Mouse (Mus musculus) urinary bladder, postnatal 4 days (tissue): ENCODE measurements at regions not wholly inside any gene's neighbourhood (a gene's known extent, or its start where the extent isn't known, plus 50 kb on each side); places are given as distances from the start of the nearest gene placed in this dataset.

Experiments used
- DNase-seq, 2 experiments: peaks; one replicate each; pipeline ENCODE4 v3.0.0; 2021 to 2022; ENCODE audit warnings: low spot score in 2 of 2

DNA sequence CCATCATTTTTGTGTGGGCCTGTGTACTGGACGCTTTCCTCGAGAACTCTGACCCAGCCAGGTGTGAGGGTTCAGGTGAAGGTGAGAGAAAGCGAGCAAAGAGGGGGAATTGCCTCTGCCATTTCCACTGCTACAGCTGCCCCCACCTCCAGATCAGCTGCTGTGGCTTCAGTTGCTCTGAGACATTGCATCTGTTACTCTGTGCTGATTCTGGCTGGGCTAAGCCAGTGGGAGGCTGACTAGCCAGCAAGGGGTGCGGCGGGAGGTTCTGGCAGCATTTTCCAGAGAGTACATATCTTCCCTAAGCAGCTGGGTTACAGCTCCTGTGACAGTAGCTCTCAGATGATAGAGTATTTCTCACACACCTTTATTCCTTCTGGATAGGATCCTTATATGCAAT, 712.7 kb upstream of the Cdh18 start:
- no peak for DNase-seq

DNA sequence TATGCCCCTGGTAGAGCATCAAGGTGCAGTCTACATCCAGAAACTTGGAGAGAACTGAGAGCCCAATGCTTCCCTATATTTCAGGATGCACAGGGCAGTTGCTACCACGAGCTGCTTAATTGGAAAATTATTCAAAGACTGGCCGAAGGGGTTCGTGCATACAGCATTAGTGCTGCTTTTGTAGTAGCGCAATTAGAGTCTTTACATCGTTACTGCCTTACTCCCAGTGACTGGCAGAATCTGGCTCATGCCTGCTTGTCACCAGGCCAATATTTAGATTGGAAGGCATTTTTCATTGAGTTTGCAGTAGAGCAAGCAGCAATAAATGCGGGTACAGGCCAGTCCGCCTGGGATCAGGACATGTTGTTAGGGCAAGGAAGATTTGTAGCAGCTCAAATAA, 690.3 kb upstream of the Cdh18 start:
- no peak for DNase-seq

- peak in 1 of 2 experiments; percentile 61 for DNase-seq
Measured at GRCm38 (mm10) chr15:21885181-21885580, 663.6 kb upstream of the Cdh18 start.
